Mouse (Mus musculus): ENCODE data around the gene Ptpru. TPM values are rescaled to one million over a fixed set of nuclear protein-coding genes. Genes with fewer than 3 reads are reported as not detected.

Ptpru gene
- polyA plus RNA-seq, 1 experiment from 2014 or later: 30.0 TPM

DNA sequence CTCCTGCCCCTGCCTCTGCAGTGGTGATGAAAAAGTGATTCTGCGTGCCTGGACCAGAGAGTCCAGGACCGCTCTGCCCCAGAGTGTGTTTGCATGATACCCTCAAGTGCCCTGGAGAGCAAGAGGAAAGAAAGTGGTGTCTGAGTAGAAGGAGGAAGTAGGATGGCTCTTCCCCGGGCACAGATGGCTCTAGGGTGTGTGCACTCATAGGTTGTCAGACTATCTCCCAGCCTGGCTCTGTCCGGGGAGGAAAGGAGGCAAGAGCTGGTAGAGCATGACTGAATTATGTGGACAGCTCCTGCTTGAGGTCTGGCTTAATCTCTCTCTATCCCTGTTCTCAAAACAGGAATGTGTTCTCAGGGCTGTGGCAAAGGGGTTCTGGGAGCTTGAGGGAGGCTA, 23.3 kb upstream of the Ptpru start:
- no peak for ATAC-seq (ENCODE audit: insufficient number of reproducible peaks, insufficient read depth, low FRiP score, low TSS enrichment, low read depth)
- 81% methylated on average over 4 of the region's 4 CpGs for WGBS
- peak overlapping the region; percentile 49; the same call in 1 of the 2 replicates for H3K9ac ChIP-seq
- no peaks in the 10 kb centered on the region for H3K27me3 ChIP-seq
- H3K27ac ChIP-seq: peak overlapping the region; percentile 16; the same call in 1 of the 2 replicates
- H3K4me3 ChIP-seq: no peak overlapping the region
- H3K4me1 ChIP-seq: peaks cover 9% of the 10 kb centered on the region
- H3K9me3 ChIP-seq: no peaks in the 10 kb centered on the region
- no peak overlapping the region for H3K4me2 ChIP-seq
- peaks cover 71% of the 10 kb centered on the region for H3K36me3 ChIP-seq

- Histone ChIP-seq H3K9ac (peak overlapping the region; percentile 49; the same call in 1 of the 2 replicates), H3K4me2 (no peak overlapping the region), H3K27ac (peak overlapping the region; percentile 16; the same call in 1 of the 2 replicates), H3K4me3 (no peak overlapping the region), H3K27me3 (no peaks in the 10 kb centered on the region), H3K9me3 (no peaks in the 10 kb centered on the region), H3K4me1 (peaks cover 9% of the 10 kb centered on the region), H3K36me3 (peaks cover 65% of the 10 kb centered on the region)
- no peak; the same call in 1 of the 2 replicates for ATAC-seq (ENCODE audit: insufficient number of reproducible peaks, insufficient read depth, low FRiP score, low TSS enrichment, low read depth)
- WGBS: 39% methylated on average over 15 of the region's 15 CpGs
These were observed 22.6 kb upstream of the Ptpru start for GRCm38 (mm10) chr4:131860492-131861340.

- Histone ChIP-seq H3K4me2 (no peak overlapping the region), H3K27me3 (no peaks in the 10 kb centered on the region), H3K4me3 (no peak overlapping the region), H3K9me3 (no peaks in the 10 kb centered on the region), H3K4me1 (peaks cover 6% of the 10 kb centered on the region; the same call in 1 of the 2 replicates), H3K36me3 (peaks cover 23% of the 10 kb centered on the region), H3K9ac (no peak overlapping the region), H3K27ac (no peak overlapping the region; the same call in 1 of the 2 replicates)
- WGBS: 78% methylated on average over 5 of the region's 5 CpGs
- no peak for ATAC-seq (ENCODE audit: insufficient number of reproducible peaks, insufficient read depth, low FRiP score, low TSS enrichment, low read depth)
These were observed 16.9 kb upstream of the Ptpru start for GRCm38 (mm10) chr4:131854950-131855349.

DNA sequence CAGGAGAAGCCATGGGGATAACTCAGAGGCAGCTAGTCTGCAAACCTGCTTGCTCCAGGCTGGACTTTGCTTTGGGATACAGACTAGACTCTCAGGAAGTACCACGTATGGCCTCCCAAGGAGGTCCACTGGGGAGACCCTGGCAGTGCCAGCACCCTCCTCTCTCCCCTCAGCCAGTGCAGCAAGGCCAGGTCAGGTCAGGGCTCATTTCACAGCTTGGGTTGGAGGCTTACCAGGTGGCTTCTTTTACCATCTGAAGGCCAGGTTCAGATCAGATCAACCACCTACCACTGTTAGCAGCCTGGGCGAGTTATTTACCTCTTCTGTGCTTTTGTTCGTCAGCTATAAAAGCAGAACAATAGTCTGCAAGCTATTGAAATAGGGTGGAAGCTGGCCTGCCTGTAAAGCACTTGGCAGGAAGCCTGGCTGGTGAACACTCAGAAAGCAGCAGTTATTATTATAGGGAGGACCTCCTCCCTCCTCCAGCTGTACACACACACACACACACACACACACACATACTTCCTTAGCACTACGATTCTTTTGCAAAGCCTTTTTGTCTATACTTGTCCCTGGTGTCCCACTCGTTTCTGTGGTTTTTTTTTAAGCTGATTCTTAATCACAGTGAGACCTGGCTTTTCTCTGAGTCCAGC, 12.0 kb upstream of the Ptpru start:
- Histone ChIP-seq H3K4me1 (peaks cover 29% of the 10 kb centered on the region), H3K36me3 (no peaks in the 10 kb centered on the region; the same call in 1 of the 2 replicates), H3K9ac (no peak overlapping the region; the same call in 1 of the 2 replicates), H3K27me3 (no peaks in the 10 kb centered on the region), H3K4me2 (no peak overlapping the region), H3K9me3 (no peaks in the 10 kb centered on the region), H3K27ac (peak overlapping the region; percentile 80), H3K4me3 (no peak overlapping the region)
- 51% methylated on average over 5 of the region's 5 CpGs for WGBS
- ATAC-seq (ENCODE audit: insufficient number of reproducible peaks, insufficient read depth, low FRiP score, low TSS enrichment, low read depth): peak; percentile 5; the same call in 1 of the 2 replicates

GRCm38 (mm10) chr4:131848082-131848481, 10.0 kb upstream of the Ptpru start:
- ATAC-seq (ENCODE audit: insufficient number of reproducible peaks, insufficient read depth, low FRiP score, low TSS enrichment, low read depth): no peak
- H3K4me2 ChIP-seq: no peak overlapping the region
- H3K27me3 ChIP-seq: no peaks in the 10 kb centered on the region
- peaks cover 43% of the 10 kb centered on the region for H3K4me1 ChIP-seq
- WGBS: 43% methylated on average over 6 of the region's 6 CpGs
- no peak overlapping the region for H3K4me3 ChIP-seq
- no peaks in the 10 kb centered on the region for H3K9me3 ChIP-seq
- H3K36me3 ChIP-seq: no peaks in the 10 kb centered on the region; the same call in 1 of the 2 replicates
- H3K27ac ChIP-seq: peak overlapping the region; percentile 40
- 0 out of 2 replicates have a peak overlapping the region, but pooled peaks have one; percentile 27 for H3K9ac ChIP-seq

GRCm38 (mm10) chr4:131845991-131846778, 8.1 kb upstream of the Ptpru start:
- Histone ChIP-seq H3K4me2 (no peak overlapping the region), H3K4me3 (no peak overlapping the region), H3K27ac (no peak overlapping the region), H3K9ac (no peak overlapping the region), H3K4me1 (peaks cover 42% of the 10 kb centered on the region), H3K27me3 (peaks cover 7% of the 10 kb centered on the region; the same call in 1 of the 2 replicates), H3K36me3 (no peaks in the 10 kb centered on the region; the same call in 1 of the 2 replicates), H3K9me3 (no peaks in the 10 kb centered on the region)
- WGBS: 82% methylated on average over 8 of the region's 8 CpGs
- ATAC-seq (ENCODE audit: insufficient number of reproducible peaks, insufficient read depth, low FRiP score, low TSS enrichment, low read depth): no peak

GRCm38 (mm10) chr4:131843290-131843743, 5.2 kb upstream of the Ptpru start, which contains the start of gene Mecr:
Gene Mecr, plus strand, starts transcription at chr4:131843470.
- H3K4me3 ChIP-seq: peak within 1 kb of the TSS; percentile 78
- peaks cover 15% of the 10 kb centered on the region for H3K27me3 ChIP-seq
- WGBS: under 1% methylated on average over 36 of the region's 37 CpGs
- peak within 1 kb of the TSS; percentile 87 for H3K9ac ChIP-seq
- H3K9me3 ChIP-seq: no peaks in the 10 kb centered on the region
- no peaks in the 10 kb centered on the region; the same call in 1 of the 2 replicates for H3K36me3 ChIP-seq
- H3K4me2 ChIP-seq: peak within 1 kb of the TSS; percentile 90
- H3K4me1 ChIP-seq: peaks cover 32% of the 10 kb centered on the region
- no peak within 1 kb of the TSS; the same call in 1 of the 2 replicates for H3K27ac ChIP-seq
- ATAC-seq (ENCODE audit: insufficient number of reproducible peaks, insufficient read depth, low FRiP score, low TSS enrichment, low read depth): peak; percentile 81; the same call in 1 of the 2 replicates

GRCm38 (mm10) chr4:131836891-131837491, 1.1 kb downstream of the Ptpru start:
- H3K4me2 ChIP-seq: peak overlapping the region; percentile 95
- H3K27ac ChIP-seq: peak overlapping the region; percentile 55; the same call in 1 of the 2 replicates
- H3K36me3 ChIP-seq: no peaks in the 10 kb centered on the region
- 0 out of 2 replicates have a peak, but pooled peaks have one; percentile 23 for ATAC-seq (ENCODE audit: insufficient number of reproducible peaks, insufficient read depth, low FRiP score, low TSS enrichment, low read depth)
- H3K4me3 ChIP-seq: peak overlapping the region; percentile 72
- under 1% methylated on average over 75 of the region's 76 CpGs for WGBS
- no peaks in the 10 kb centered on the region for H3K9me3 ChIP-seq
- H3K4me1 ChIP-seq: peaks cover 45% of the 10 kb centered on the region
- peak overlapping the region; percentile 90 for H3K9ac ChIP-seq
- H3K27me3 ChIP-seq: peaks cover 26% of the 10 kb centered on the region

- no peaks in the 10 kb centered on the region for H3K9me3 ChIP-seq
- under 1% methylated on average over 39 of the region's 39 CpGs for WGBS
- peaks cover 23% of the 10 kb centered on the region for H3K27me3 ChIP-seq
- H3K36me3 ChIP-seq: no peaks in the 10 kb centered on the region
- H3K4me2 ChIP-seq: peak overlapping the region; percentile 95
- peak overlapping the region; percentile 55; the same call in 1 of the 2 replicates for H3K27ac ChIP-seq
- H3K4me3 ChIP-seq: peak overlapping the region; percentile 72
- ATAC-seq (ENCODE audit: insufficient number of reproducible peaks, insufficient read depth, low FRiP score, low TSS enrichment, low read depth): no peak
- H3K9ac ChIP-seq: peak overlapping the region; percentile 90
- H3K4me1 ChIP-seq: peaks cover 50% of the 10 kb centered on the region
These were observed 1.7 kb downstream of the Ptpru start for GRCm38 (mm10) chr4:131836351-131836881.

DNA sequence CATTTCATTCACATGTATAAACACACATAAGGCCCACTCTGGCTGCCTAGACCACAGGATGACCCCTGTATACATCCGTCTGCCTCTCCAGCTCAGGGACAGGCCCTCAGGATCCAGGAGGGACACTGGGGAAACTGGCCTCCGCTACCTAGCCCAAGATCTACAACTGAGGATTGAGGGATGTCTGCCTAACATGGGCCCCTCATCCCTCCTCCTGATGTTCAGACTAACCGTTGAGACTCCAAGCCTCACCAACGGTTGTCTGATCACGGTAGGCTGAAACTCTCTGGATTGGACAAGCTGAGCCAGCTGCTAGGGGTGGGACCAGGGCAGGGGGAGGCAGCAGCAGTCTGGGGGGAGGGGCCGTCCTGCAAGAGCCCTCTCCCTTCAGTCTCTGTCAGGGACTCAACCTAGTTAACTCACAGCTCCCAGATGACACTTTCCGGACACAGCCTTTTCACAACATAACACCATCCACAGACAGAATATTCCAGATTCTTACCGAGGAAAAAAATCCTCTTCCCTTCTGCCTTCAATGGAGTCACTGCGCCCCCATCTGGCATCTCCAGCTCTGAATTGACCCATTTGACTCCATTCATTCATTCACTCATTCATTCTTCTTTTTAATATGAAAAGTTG, 4.0 kb downstream of the Ptpru start:
- H3K9me3 ChIP-seq: no peaks in the 10 kb centered on the region
- no peak for ATAC-seq (ENCODE audit: insufficient number of reproducible peaks, insufficient read depth, low FRiP score, low TSS enrichment, low read depth)
- WGBS: 22% methylated on average over 9 of the region's 9 CpGs
- peaks cover 73% of the 10 kb centered on the region for H3K4me1 ChIP-seq
- no peaks in the 10 kb centered on the region for H3K36me3 ChIP-seq
- no peak overlapping the region for H3K4me3 ChIP-seq
- H3K27me3 ChIP-seq: peaks cover 13% of the 10 kb centered on the region
- H3K27ac ChIP-seq: 0 out of 2 replicates have a peak overlapping the region, but pooled peaks have one; percentile 40
- H3K4me2 ChIP-seq: no peak overlapping the region; the same call in 1 of the 2 replicates
- H3K9ac ChIP-seq: no peak overlapping the region

Data from embryonic facial prominence, embryonic 13.5 days (tissue).